Mouse (Mus musculus) thymus, adult 2 months (tissue): ENCODE results near the gene Dnajc13. TPM values are rescaled to one million over a fixed set of nuclear protein-coding genes. Genes with fewer than 3 reads are reported as not detected.

ENCODE experiments used
- DNase-seq: peaks from one replicate; pipeline ENCODE4 v3.0.0; 2021
- H3K27ac ChIP-seq: fragments of 200-500 bp; 2 replicates; pipeline ENCODE4 v1.5.1; 2012; ENCODE audit warnings: low read length, control low read depth; ENCODE audit not compliant: control insufficient read depth, insufficient read depth
- H3K27me3 ChIP-seq: fragments of 200-500 bp; 2 replicates; pipeline ENCODE4 v1.6.1; 2012; ENCODE audit warnings: mild to moderate bottlenecking, low read length, moderate library complexity, mixed read lengths; ENCODE audit not compliant: control insufficient read depth, insufficient read depth
- H3K36me3 ChIP-seq: fragments of 200-500 bp; 2 replicates; pipeline ENCODE4 v1.6.1; 2012; ENCODE audit warnings: mild to moderate bottlenecking, low read length, moderate library complexity; ENCODE audit not compliant: control insufficient read depth, insufficient read depth
- H3K4me1 ChIP-seq: fragments of 200-500 bp; replicated peaks from 2 replicates; pipeline ENCODE4 v1.6.1; 2012; ENCODE audit warnings: low read length; ENCODE audit not compliant: control insufficient read depth, insufficient read depth
- H3K4me3 ChIP-seq: fragments of 200-500 bp; 2 replicates; pipeline ENCODE4 v1.5.1; 2012; ENCODE audit warnings: mild to moderate bottlenecking, low read length, control low read depth, moderate library complexity; ENCODE audit not compliant: control insufficient read depth, insufficient read depth
- CTCF ChIP-seq: fragments of 200-500 bp; IDR thresholded peaks from 2 replicates; pipeline ENCODE4 v1.5.1; 2012; ENCODE audit warnings: mild to moderate bottlenecking, control low read depth, low read length, moderate library complexity, borderline replicate concordance; ENCODE audit not compliant: control insufficient read depth, poor library complexity, insufficient read depth; ENCODE audit errors: extremely low read depth
- POLR2A ChIP-seq: fragments of 200-500 bp; IDR thresholded peaks from 2 replicates; pipeline ENCODE4 v1.6.1; 2012; ENCODE audit warnings: mild to moderate bottlenecking, low read length, control low read depth, moderate library complexity; ENCODE audit not compliant: control insufficient read depth, poor library complexity, insufficient read depth; ENCODE audit errors: extremely low read depth
- WGBS: fragments of 180-500 bp; shearing (Covaris S2); methylation state at CpG from one replicate; pipeline ENCODE4 v1.1.7; 2018; 5-methylcytosine and 5-hydroxymethylcytosine counted together
- polyA plus RNA-seq: library from polyadenylated mRNA; depleted of rRNA; stranded (reverse); fragments of >200 nt; gene quantifications from 2 replicates; pipeline ENCODE4 v1.2.3, GENCODE M21; 2012

The Dnajc13 gene
- polyA plus RNA-seq, 1 experiment: 59.7 TPM

GRCm38 (mm10) chr9:104203851-104204250, 58.9 kb downstream of the Dnajc13 start:
- Histone ChIP-seq H3K36me3 (peaks cover 32% of the 10 kb centered on the region), H3K27ac (no peak overlapping the region), H3K4me3 (no peak overlapping the region), H3K27me3 (no peaks in the 10 kb centered on the region), H3K4me1 (no peaks in the 10 kb centered on the region)
- TF ChIP-seq POLR2A (no peak), CTCF (no peak)
- peak; percentile 58 for DNase-seq
- 97% methylated on average over 3 of the region's 3 CpGs for WGBS

- Histone ChIP-seq H3K27ac (no peak overlapping the region), H3K4me1 (no peaks in the 10 kb centered on the region), H3K36me3 (peaks cover 48% of the 10 kb centered on the region), H3K4me3 (no peak overlapping the region), H3K27me3 (no peaks in the 10 kb centered on the region)
- TF ChIP-seq POLR2A (no peak), CTCF (no peak)
- DNase-seq: no peak
- 86% methylated on average over 2 of the region's 2 CpGs for WGBS
Measured at GRCm38 (mm10) chr9:104194528-104194927, 68.2 kb downstream of the Dnajc13 start.

- H3K36me3 ChIP-seq: peaks cover 50% of the 10 kb centered on the region
- WGBS: 99% methylated on average over 2 of the region's 2 CpGs
- no peak for TF ChIP-seq CTCF
- DNase-seq: no peak
- no peak overlapping the region for H3K4me3 ChIP-seq
- no peak overlapping the region for H3K27ac ChIP-seq
- no peaks in the 10 kb centered on the region for H3K4me1 ChIP-seq
- no peaks in the 10 kb centered on the region for H3K27me3 ChIP-seq
Measured at GRCm38 (mm10) chr9:104193900-104194299, 68.8 kb downstream of the Dnajc13 start.

DNA sequence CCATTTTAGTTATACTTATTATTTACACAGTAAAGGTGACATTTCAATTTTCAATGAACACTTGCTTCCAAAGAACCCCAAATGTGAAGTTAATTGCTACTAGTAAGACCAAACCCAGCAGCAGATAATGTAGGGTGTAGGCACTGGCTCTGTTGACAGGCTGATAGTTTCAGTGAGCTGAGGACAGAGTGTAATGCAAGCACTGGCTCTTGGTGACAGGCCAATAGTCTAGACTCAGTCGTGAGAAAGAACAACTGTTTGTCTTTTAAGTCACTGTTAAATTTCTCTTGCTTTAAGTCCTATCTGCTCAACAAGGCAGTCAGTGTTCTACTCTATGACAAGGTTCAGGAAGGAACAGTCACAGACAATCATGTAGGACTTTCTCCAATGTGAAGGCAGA, 69.4 kb downstream of the Dnajc13 start:
- no peak for DNase-seq
- Histone ChIP-seq H3K4me1 (no peaks in the 10 kb centered on the region), H3K36me3 (peaks cover 49% of the 10 kb centered on the region), H3K27me3 (no peaks in the 10 kb centered on the region), H3K27ac (no peak overlapping the region), H3K4me3 (no peak overlapping the region)
- TF ChIP-seq POLR2A (no peak), CTCF (no peak)
- 90% methylated on average over 1 of the region's 1 CpGs for WGBS

- Histone ChIP-seq H3K36me3 (peaks cover 48% of the 10 kb centered on the region), H3K27me3 (no peaks in the 10 kb centered on the region), H3K27ac (no peak overlapping the region), H3K4me3 (no peak overlapping the region), H3K4me1 (no peaks in the 10 kb centered on the region)
- no peak for DNase-seq
- no peak for TF ChIP-seq POLR2A
- WGBS: 92% methylated on average over 6 of the region's 6 CpGs
Measured at GRCm38 (mm10) chr9:104192513-104192912, 70.2 kb downstream of the Dnajc13 start.

GRCm38 (mm10) chr9:104189657-104190056, 73.1 kb downstream of the Dnajc13 start:
- 97% methylated on average over 5 of the region's 5 CpGs for WGBS
- DNase-seq: no peak
- Histone ChIP-seq H3K36me3 (peaks cover 42% of the 10 kb centered on the region), H3K27ac (no peak overlapping the region), H3K4me3 (no peak overlapping the region), H3K27me3 (no peaks in the 10 kb centered on the region), H3K4me1 (no peaks in the 10 kb centered on the region)
- TF ChIP-seq POLR2A: no peak
- TF ChIP-seq CTCF: no peak

DNA sequence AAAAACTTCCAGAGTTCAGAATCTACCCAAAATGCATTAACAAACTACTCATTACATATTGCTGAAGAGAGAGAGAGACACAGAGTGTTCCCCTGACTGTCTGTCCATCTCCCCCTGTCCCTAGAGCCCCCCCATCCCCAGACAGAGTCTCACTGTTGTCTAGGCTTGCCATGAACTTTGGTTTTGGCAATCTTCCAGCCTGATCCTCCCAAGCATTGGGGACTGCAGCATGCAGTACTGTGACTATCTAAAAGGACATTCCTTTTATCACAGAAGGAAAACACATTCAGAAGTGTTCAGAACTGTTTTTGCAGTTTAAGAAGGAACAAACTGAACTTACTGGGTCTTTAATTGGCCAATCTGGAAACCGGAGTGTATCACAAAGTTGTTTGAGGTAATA, 74.0 kb downstream of the Dnajc13 start:
- Histone ChIP-seq H3K27me3 (no peaks in the 10 kb centered on the region), H3K27ac (no peak overlapping the region), H3K4me1 (no peaks in the 10 kb centered on the region), H3K4me3 (no peak overlapping the region), H3K36me3 (peaks cover 43% of the 10 kb centered on the region)
- 100% methylated on average over 1 of the region's 1 CpGs for WGBS
- TF ChIP-seq POLR2A: no peak
- no peak for TF ChIP-seq CTCF
- DNase-seq: no peak
